Mouse (Mus musculus): Measurements from ENCODE around the gene Evl. TPM values are rescaled to one million over a fixed set of nuclear protein-coding genes. Genes with fewer than 3 reads are reported as not detected.

Gene Evl
- polyA plus RNA-seq, 1 experiment from 2014 or later, result 88.1 TPM

DNA sequence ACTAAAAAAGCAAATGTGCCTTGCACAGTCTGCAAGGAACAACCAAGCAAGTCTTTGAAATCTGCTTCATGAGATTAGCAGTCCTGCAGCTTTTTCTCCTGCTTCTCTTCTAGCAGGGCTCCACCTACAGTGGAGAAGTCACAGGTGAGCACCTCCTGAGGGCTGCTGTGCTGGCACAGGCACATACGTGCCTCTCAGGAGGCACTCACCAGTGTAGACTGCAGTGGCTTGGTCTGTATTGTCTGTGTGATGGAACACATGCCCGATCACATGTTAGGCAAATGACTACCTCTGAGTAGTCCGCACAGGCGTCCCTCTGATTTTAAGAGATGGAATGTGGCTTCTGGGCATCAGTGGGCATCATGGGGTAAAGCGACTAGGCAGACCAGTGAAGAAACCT, 122.6 kb downstream of the Evl start:
- Histone ChIP-seq H3K9ac (replicated peaks; ENCODE audit: low read length) (no peak overlapping the region), H3K4me1 (ENCODE audit: control insufficient read depth, insufficient read depth, low read length) (no peaks in the 10 kb centered on the region), H3K27me3 (ENCODE audit: control insufficient read depth, insufficient read depth, low read length) (no peaks in the 10 kb centered on the region), H3K36me3 (replicated peaks; ENCODE audit: control insufficient read depth, insufficient read depth, low read depth, low read length) (peaks cover 4% of the 10 kb centered on the region), H3K27ac (replicated peaks; ENCODE audit: low read depth, low read length) (no peak overlapping the region), H3K4me2 (ENCODE audit: low read depth, low read length) (no peak overlapping the region), H3K9me3 (replicated peaks; ENCODE audit: control insufficient read depth, low read length) (no peaks in the 10 kb centered on the region), H3K4me3 (ENCODE audit: low read depth, low read length) (no peak overlapping the region)
- DNase-seq (ENCODE audit: low spot score), result no peak
- WGBS, result 87% methylated on average over 5 of the region's 5 CpGs
- no peak for ATAC-seq (replicated peaks; ENCODE audit: insufficient number of reproducible peaks, low FRiP score, low TSS enrichment, low read depth)

DNA sequence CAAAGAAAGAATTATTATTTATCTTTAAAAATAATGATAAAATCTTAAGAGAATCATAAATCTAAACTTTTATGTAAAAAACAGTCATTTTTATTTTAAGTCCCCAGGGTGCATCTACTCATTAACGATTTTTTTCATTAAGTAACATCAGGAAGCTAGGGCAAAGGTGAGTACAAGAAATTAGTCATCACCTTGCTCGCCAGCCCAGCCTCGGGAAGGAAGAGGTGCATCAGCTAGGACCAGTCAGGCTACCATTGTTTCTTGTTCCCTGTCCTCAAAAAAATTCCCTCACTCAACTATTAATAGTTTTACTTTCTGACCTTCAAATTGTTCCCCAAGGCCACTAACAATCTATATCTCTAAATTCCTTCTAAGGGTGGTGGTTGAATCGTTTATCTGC, 123.8 kb downstream of the Evl start:
- Histone ChIP-seq H3K36me3 (replicated peaks; ENCODE audit: control insufficient read depth, insufficient read depth, low read depth, low read length) (peaks cover 6% of the 10 kb centered on the region), H3K4me1 (ENCODE audit: control insufficient read depth, insufficient read depth, low read length) (no peaks in the 10 kb centered on the region), H3K27ac (replicated peaks; ENCODE audit: low read depth, low read length) (no peak overlapping the region), H3K9ac (replicated peaks; ENCODE audit: low read length) (no peak overlapping the region), H3K27me3 (ENCODE audit: control insufficient read depth, insufficient read depth, low read length) (no peaks in the 10 kb centered on the region), H3K4me2 (ENCODE audit: low read depth, low read length) (no peak overlapping the region), H3K4me3 (ENCODE audit: low read depth, low read length) (no peak overlapping the region), H3K9me3 (replicated peaks; ENCODE audit: control insufficient read depth, low read length) (no peaks in the 10 kb centered on the region)
- 90% methylated on average over 4 of the region's 4 CpGs for WGBS
- DNase-seq (ENCODE audit: low spot score) (no peak), ATAC-seq (replicated peaks; ENCODE audit: insufficient number of reproducible peaks, low FRiP score, low TSS enrichment, low read depth) (no peak)

DNA sequence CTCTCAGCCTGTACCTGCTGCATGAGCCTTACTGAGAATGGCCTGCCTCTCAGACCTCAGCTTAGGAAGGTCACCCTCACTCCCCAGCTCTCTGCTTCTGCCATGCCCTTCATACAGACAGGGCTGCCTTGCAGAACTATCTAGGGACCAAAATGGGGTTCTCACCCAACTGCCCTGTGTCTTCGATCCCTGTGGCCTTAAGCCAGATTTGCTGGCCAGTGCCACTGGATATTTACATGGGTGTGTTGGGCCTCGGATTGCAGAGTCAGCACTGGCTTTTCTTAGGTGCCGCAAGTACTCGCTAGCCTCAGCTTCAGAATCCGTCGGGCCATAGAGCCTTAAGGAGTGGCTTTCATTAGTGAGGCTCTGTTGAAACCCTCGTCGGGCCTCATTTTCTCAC, 126.3 kb downstream of the Evl start:
- DNase-seq (ENCODE audit: low spot score), result no peak
- H3K9me3 ChIP-seq (replicated peaks; ENCODE audit: control insufficient read depth, low read length), result no peaks in the 10 kb centered on the region
- no peak for ATAC-seq (replicated peaks; ENCODE audit: insufficient number of reproducible peaks, low FRiP score, low TSS enrichment, low read depth)
- no peak overlapping the region for H3K9ac ChIP-seq (replicated peaks; ENCODE audit: low read length)
- no peak overlapping the region for H3K4me3 ChIP-seq (ENCODE audit: low read depth, low read length)
- H3K4me2 ChIP-seq (ENCODE audit: low read depth, low read length), result no peak overlapping the region
- H3K27ac ChIP-seq (replicated peaks; ENCODE audit: low read depth, low read length), result no peak overlapping the region
- no peaks in the 10 kb centered on the region for H3K4me1 ChIP-seq (ENCODE audit: control insufficient read depth, insufficient read depth, low read length)
- no peaks in the 10 kb centered on the region for H3K27me3 ChIP-seq (ENCODE audit: control insufficient read depth, insufficient read depth, low read length)
- WGBS, result 94% methylated on average over 8 of the region's 8 CpGs
- H3K36me3 ChIP-seq (replicated peaks; ENCODE audit: control insufficient read depth, insufficient read depth, low read depth, low read length), result peaks cover 17% of the 10 kb centered on the region

DNA sequence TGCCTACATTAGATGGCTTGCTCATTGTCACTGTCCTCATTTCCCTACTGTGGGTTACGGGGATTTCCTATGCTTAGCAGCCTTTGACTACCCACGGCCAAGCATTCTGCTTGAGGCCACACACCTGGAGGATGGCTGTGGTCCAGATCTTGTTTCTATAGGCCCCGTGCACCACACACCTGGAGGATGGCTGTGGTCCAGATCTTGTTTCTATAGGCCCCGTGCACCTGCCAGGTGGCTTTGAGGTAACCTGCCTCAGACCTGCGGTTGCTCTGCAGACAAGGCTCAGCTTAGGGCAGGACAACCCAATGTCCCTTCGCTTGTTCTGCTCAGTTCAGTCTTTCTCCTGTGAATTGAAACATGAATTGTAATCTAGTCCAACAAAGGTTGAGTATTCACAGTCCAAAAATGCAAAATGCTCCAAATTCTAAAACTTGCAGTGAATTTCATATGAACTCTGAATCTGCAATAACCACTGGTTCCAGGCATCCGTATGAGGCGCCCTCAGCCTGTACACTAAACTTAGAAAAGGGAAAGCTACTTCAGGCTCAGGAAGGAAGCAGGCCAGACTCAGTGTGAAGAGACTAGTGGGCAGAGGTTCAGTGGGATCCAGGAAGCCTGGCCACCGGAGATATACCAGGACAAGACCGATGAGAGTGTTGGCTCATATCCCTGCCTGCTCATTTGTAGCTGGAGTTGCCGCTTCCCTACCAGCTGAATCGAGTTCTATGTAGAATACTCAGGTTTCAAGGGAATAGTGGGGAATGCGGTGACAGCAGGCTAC, 127.9 kb downstream of the Evl start:
- WGBS, result 92% methylated on average over 13 of the region's 13 CpGs
- DNase-seq (ENCODE audit: low spot score), result no peak
- H3K36me3 ChIP-seq (replicated peaks; ENCODE audit: control insufficient read depth, insufficient read depth, low read depth, low read length), result peaks cover 17% of the 10 kb centered on the region

DNA sequence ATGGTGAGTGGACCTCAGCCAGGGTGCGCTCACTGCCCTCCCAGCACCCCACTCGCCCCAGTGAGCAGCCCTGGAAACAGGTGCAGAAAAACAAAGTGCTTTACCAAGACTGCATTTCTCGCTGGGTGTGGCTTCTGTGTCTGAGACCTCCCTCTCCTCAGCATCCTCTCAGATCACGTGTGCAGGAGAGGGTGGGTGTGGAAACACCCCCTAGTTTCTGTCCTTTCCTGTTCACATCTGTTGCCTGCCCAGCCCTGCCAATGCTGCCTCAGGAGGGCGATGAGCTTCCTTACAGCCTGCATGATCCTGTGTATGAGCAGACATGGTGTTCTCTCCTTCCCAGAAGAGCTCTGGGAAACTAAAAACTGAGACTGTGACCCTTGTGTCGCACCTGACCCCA, 131.9 kb downstream of the Evl start:
- H3K9ac ChIP-seq (replicated peaks; ENCODE audit: low read length), result no peak overlapping the region
- WGBS, result 70% methylated on average over 6 of the region's 6 CpGs
- DNase-seq (ENCODE audit: low spot score) (no peak), ATAC-seq (replicated peaks; ENCODE audit: insufficient number of reproducible peaks, low FRiP score, low TSS enrichment, low read depth) (no peak)
- no peak overlapping the region for H3K4me3 ChIP-seq (ENCODE audit: low read depth, low read length)
- no peaks in the 10 kb centered on the region for H3K9me3 ChIP-seq (replicated peaks; ENCODE audit: control insufficient read depth, low read length)
- H3K4me2 ChIP-seq (ENCODE audit: low read depth, low read length), result no peak overlapping the region
- no peak overlapping the region for H3K27ac ChIP-seq (replicated peaks; ENCODE audit: low read depth, low read length)
- no peaks in the 10 kb centered on the region for H3K4me1 ChIP-seq (ENCODE audit: control insufficient read depth, insufficient read depth, low read length)
- H3K36me3 ChIP-seq (replicated peaks; ENCODE audit: control insufficient read depth, insufficient read depth, low read depth, low read length), result peaks cover 15% of the 10 kb centered on the region
- no peaks in the 10 kb centered on the region for H3K27me3 ChIP-seq (ENCODE audit: control insufficient read depth, insufficient read depth, low read length)

More for the DNA sequence above, 127.9 kb downstream of the Evl start:
- H3K27ac ChIP-seq (replicated peaks; ENCODE audit: low read depth, low read length), result no peak overlapping the region
- H3K27me3 ChIP-seq (ENCODE audit: control insufficient read depth, insufficient read depth, low read length), result no peaks in the 10 kb centered on the region
- no peak overlapping the region for H3K9ac ChIP-seq (replicated peaks; ENCODE audit: low read length)
- H3K4me2 ChIP-seq (ENCODE audit: low read depth, low read length), result no peak overlapping the region
- no peak overlapping the region for H3K4me3 ChIP-seq (ENCODE audit: low read depth, low read length)
- no peaks in the 10 kb centered on the region for H3K4me1 ChIP-seq (ENCODE audit: control insufficient read depth, insufficient read depth, low read length)
- no peak for ATAC-seq (replicated peaks; ENCODE audit: insufficient number of reproducible peaks, low FRiP score, low TSS enrichment, low read depth)
- no peaks in the 10 kb centered on the region for H3K9me3 ChIP-seq (replicated peaks; ENCODE audit: control insufficient read depth, low read length)

DNA sequence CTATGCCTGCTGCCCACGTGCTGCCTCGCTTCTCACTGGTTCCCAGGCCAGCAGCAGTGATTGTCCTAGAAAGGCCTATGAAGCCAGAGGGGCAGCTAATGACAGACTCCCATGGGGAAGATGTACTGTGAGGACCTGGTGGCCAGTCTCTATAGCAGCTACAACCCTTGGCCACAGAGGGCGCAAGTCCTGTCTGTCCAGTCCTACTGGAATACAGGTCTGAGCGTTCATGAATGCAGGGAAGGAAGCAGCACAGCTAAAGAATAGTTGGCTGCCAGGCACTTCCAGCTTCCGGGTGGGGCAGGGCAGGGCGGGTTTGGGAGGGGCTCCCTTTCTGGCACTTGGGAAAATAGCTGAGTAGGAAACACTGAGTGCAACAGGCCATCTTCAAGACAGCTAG, 132.4 kb downstream of the Evl start:
- WGBS, result 71% methylated on average over 6 of the region's 6 CpGs
- no peak for DNase-seq (ENCODE audit: low spot score)

DNA sequence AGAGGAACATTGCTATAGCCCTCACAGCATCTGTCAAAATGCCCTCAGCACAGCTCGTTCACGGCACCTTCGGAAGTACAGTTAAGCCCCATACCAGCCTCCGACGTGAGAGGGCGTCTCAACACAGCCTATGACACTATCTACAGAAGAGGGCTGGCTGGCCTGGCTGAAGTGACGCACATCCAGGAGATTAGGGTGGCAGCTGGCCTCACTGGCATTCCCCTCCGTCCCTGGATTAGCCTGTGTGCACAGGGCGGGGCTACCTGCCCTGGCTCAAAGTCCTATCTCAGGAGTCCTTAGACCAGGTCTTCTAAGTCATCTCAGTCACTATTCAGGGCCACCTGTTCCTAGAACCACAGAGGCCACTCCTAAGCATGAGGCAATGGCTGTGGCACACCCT, 134.6 kb downstream of the Evl start:
- Histone ChIP-seq H3K9me3 (replicated peaks; ENCODE audit: control insufficient read depth, low read length) (no peaks in the 10 kb centered on the region), H3K27me3 (ENCODE audit: control insufficient read depth, insufficient read depth, low read length) (no peaks in the 10 kb centered on the region), H3K9ac (replicated peaks; ENCODE audit: low read length) (no peak overlapping the region), H3K36me3 (replicated peaks; ENCODE audit: control insufficient read depth, insufficient read depth, low read depth, low read length) (peaks cover 4% of the 10 kb centered on the region), H3K4me1 (ENCODE audit: control insufficient read depth, insufficient read depth, low read length) (no peaks in the 10 kb centered on the region), H3K27ac (replicated peaks; ENCODE audit: low read depth, low read length) (no peak overlapping the region), H3K4me2 (ENCODE audit: low read depth, low read length) (no peak overlapping the region), H3K4me3 (ENCODE audit: low read depth, low read length) (no peak overlapping the region)
- WGBS, result 93% methylated on average over 9 of the region's 9 CpGs
- DNase-seq (ENCODE audit: low spot score) (no peak), ATAC-seq (replicated peaks; ENCODE audit: insufficient number of reproducible peaks, low FRiP score, low TSS enrichment, low read depth) (no peak)

More for the DNA sequence above, 132.4 kb downstream of the Evl start:
- no peak overlapping the region for H3K27ac ChIP-seq (replicated peaks; ENCODE audit: low read depth, low read length)
- H3K9me3 ChIP-seq (replicated peaks; ENCODE audit: control insufficient read depth, low read length), result no peaks in the 10 kb centered on the region
- H3K36me3 ChIP-seq (replicated peaks; ENCODE audit: control insufficient read depth, insufficient read depth, low read depth, low read length), result peaks cover 13% of the 10 kb centered on the region
- no peaks in the 10 kb centered on the region for H3K27me3 ChIP-seq (ENCODE audit: control insufficient read depth, insufficient read depth, low read length)
- H3K4me1 ChIP-seq (ENCODE audit: control insufficient read depth, insufficient read depth, low read length), result no peaks in the 10 kb centered on the region
- no peak overlapping the region for H3K9ac ChIP-seq (replicated peaks; ENCODE audit: low read length)
- H3K4me2 ChIP-seq (ENCODE audit: low read depth, low read length), result no peak overlapping the region
- ATAC-seq (replicated peaks; ENCODE audit: insufficient number of reproducible peaks, low FRiP score, low TSS enrichment, low read depth), result no peak
- H3K4me3 ChIP-seq (ENCODE audit: low read depth, low read length), result no peak overlapping the region

DNA sequence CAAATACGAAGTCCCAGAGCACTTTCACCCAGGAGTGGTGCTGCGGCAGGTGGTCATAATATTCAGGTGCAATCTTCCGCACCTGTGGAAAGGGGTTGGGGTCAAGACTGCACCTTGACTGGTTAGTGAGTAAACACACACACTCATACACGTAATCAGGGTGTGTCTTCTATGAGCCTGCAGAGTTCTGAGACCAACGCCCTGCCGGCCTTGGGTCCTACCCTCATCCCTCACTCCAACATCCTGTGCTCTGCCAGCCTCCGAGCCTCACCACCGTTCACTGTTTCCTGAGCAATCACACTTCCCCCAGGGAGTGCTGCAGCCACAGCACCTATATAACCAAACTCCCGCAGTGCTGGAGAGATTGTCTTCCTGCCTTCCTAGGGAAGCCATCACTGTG, 136.0 kb downstream of the Evl start:
- ATAC-seq (replicated peaks; ENCODE audit: insufficient number of reproducible peaks, low FRiP score, low TSS enrichment, low read depth) (no peak), DNase-seq (ENCODE audit: low spot score) (no peak)
- Histone ChIP-seq H3K9ac (replicated peaks; ENCODE audit: low read length) (no peak overlapping the region), H3K9me3 (replicated peaks; ENCODE audit: control insufficient read depth, low read length) (no peaks in the 10 kb centered on the region), H3K36me3 (replicated peaks; ENCODE audit: control insufficient read depth, insufficient read depth, low read depth, low read length) (no peaks in the 10 kb centered on the region; the same call in 1 of the 2 replicates), H3K27ac (replicated peaks; ENCODE audit: low read depth, low read length) (no peak overlapping the region), H3K27me3 (ENCODE audit: control insufficient read depth, insufficient read depth, low read length) (no peaks in the 10 kb centered on the region), H3K4me2 (ENCODE audit: low read depth, low read length) (no peak overlapping the region), H3K4me1 (ENCODE audit: control insufficient read depth, insufficient read depth, low read length) (no peaks in the 10 kb centered on the region), H3K4me3 (ENCODE audit: low read depth, low read length) (no peak overlapping the region)
- 77% methylated on average over 9 of the region's 9 CpGs for WGBS

Measured in embryonic facial prominence, embryonic 11.5 days (tissue).